ENCODE assay signal across 8 mouse cellular contexts in genomic region chr1:190928370-190929009, GRCm38 (mm10). TPM values are rescaled to one million over a fixed set of nuclear protein-coding genes. Genes with fewer than 3 reads are reported as not detected.
A peak's percentile ranks its signal among the peaks of the same experiment; 100 is the strongest.
DNase-seq lines count a peak whose midpoint lies in the region; ATAC-seq and TF ChIP-seq lines count a peak whose summit lies in the region.

No protein-coding gene starts in this region.

- H3K27me3 ChIP-seq in CH12.LX (replicated peaks), result no peaks in the 10 kb centered on the region
- no peaks in the 10 kb centered on the region for H3K27me3 ChIP-seq in forebrain, embryonic 11.5 days (ENCODE audit: control insufficient read depth, insufficient read depth, low read length)
- no peaks in the 10 kb centered on the region for H3K27me3 ChIP-seq in heart, embryonic 16.5 days (ENCODE audit: control insufficient read depth, insufficient read depth, low read length)
- no peaks in the 10 kb centered on the region; the same call in 1 of the 2 replicates for H3K27me3 ChIP-seq in liver, embryonic 15.5 days
- no peaks in the 10 kb centered on the region for H3K27me3 ChIP-seq in neural tube, embryonic 12.5 days (replicated peaks)

- TF ChIP-seq RAD21 in CH12.LX (IDR thresholded peaks at IDR 0.05; ENCODE audit: low read depth, low read length), result no peak

- peaks cover 3 to 18% of the 10 kb centered on the region in 2 experiments for H3K36me3 ChIP-seq in CH12.LX (replicated peaks in 1 of 2; ENCODE audit: control insufficient read depth in 1 of 2, insufficient read depth in 1 of 2, low read length in 1 of 2)
- H3K36me3 ChIP-seq in forebrain, embryonic 11.5 days (ENCODE audit: control insufficient read depth, insufficient read depth, low read length), result no peaks in the 10 kb centered on the region
- peaks cover 2% of the 10 kb centered on the region; the same call in 1 of the 2 replicates for H3K36me3 ChIP-seq in heart, embryonic 16.5 days (ENCODE audit: control insufficient read depth, insufficient read depth)
- 0 out of 2 replicates have a peak, but pooled peaks cover 5% of the 10 kb centered on the region for H3K36me3 ChIP-seq in liver, embryonic 15.5 days (replicated peaks)
- H3K36me3 ChIP-seq in neural tube, embryonic 12.5 days, result peaks cover 4% of the 10 kb centered on the region

- H3K9ac ChIP-seq in CH12.LX (ENCODE audit: insufficient read depth, low read depth), result peak overlapping the region; percentile 100
- H3K9ac ChIP-seq in forebrain, embryonic 11.5 days (ENCODE audit: low read length), result peak overlapping the region; percentile 93
- H3K9ac ChIP-seq in heart, embryonic 16.5 days (ENCODE audit: low read length), result peak overlapping the region; percentile 95
- peak overlapping the region; percentile 79 for H3K9ac ChIP-seq in liver, embryonic 15.5 days
- peak overlapping the region; percentile 92 for H3K9ac ChIP-seq in neural tube, embryonic 12.5 days

- peaks cover 0 to 21% of the 10 kb centered on the region in 2 experiments; a peak in 3 of 4 replicates for H3K4me1 ChIP-seq in CH12.LX (ENCODE audit: control insufficient read depth in 1 of 2, insufficient read depth in 2 of 2)
- no peaks in the 10 kb centered on the region; the same call in 1 of the 2 replicates for H3K4me1 ChIP-seq in forebrain, embryonic 11.5 days (replicated peaks; ENCODE audit: control insufficient read depth, insufficient read depth, low read length)
- H3K4me1 ChIP-seq in heart, embryonic 16.5 days (ENCODE audit: control insufficient read depth, insufficient read depth, low read length), result peaks cover 11% of the 10 kb centered on the region
- peaks cover 24% of the 10 kb centered on the region for H3K4me1 ChIP-seq in liver, embryonic 15.5 days (replicated peaks)
- peaks cover 12% of the 10 kb centered on the region; the same call in 1 of the 2 replicates for H3K4me1 ChIP-seq in neural tube, embryonic 12.5 days

- peak; percentile 97 for ATAC-seq in forebrain, embryonic 11.5 days (replicated peaks; ENCODE audit: low FRiP score)
- ATAC-seq in heart, embryonic 16.5 days (replicated peaks; ENCODE audit: extremely low read depth, insufficient read depth, low FRiP score), result peak; percentile 96
- ATAC-seq in liver, embryonic 15.5 days (ENCODE audit: insufficient read depth), result peak; percentile 97
- peak; percentile 96 for ATAC-seq in neural tube, embryonic 12.5 days (ENCODE audit: low FRiP score, low read depth)

- H3K79me2 ChIP-seq in CH12.LX (replicated peaks; ENCODE audit: control insufficient read depth, extremely low read depth, insufficient read depth, poor library complexity, severe bottlenecking), result peaks cover 3% of the 10 kb centered on the region; the same call in 1 of the 2 replicates

- in situ Hi-C loops in CH12.LX (cut with MboI; ENCODE audit: low pct_ligation_motif_present, low pct_unique_long_range_greater_than_20kb, low sequenced_read_pairs), result no loop called here

- no peak overlapping the region for H3K4me2 ChIP-seq in CH12.LX (ENCODE audit: insufficient read depth, low read depth, poor library complexity, severe bottlenecking)
- H3K4me2 ChIP-seq in forebrain, embryonic 11.5 days (ENCODE audit: low read depth, low read length, severe bottlenecking), result peak overlapping the region; percentile 79
- peak overlapping the region; percentile 75 for H3K4me2 ChIP-seq in heart, embryonic 16.5 days (ENCODE audit: low read depth, low read length)
- H3K4me2 ChIP-seq in liver, embryonic 15.5 days, result peak overlapping the region; percentile 78
- H3K4me2 ChIP-seq in neural tube, embryonic 12.5 days (replicated peaks), result peak overlapping the region; percentile 75

- under 1% methylated on average over 64 of the region's 79 CpGs for WGBS in forebrain, embryonic 11.5 days
- WGBS in heart, embryonic 16.5 days, result under 1% methylated on average over 62 of the region's 79 CpGs
- under 1% methylated on average over 71 of the region's 79 CpGs for whole genome bisulfite sequencing in liver, embryonic 15.5 days (ENCODE audit: insufficient replicate concordance)
- under 1% methylated on average over 49 of the region's 79 CpGs for WGBS in neural tube, embryonic 12.5 days

- peak; percentile 99 for DNase-seq in CH12.LX (ENCODE audit: extremely low read depth)
- peak; percentile 97 for DNase-seq in c-Kit-positive CD71-positive TER-119-negative erythroid progenitor cells, embryonic 14.5 days (ENCODE audit: low read depth)
- peak; percentile 98 for DNase-seq in forebrain, embryonic 11.5 days (ENCODE audit: low spot score)
- peak; percentile 98 to 99 for DNase-seq in kidney, postnatal 36 days
- DNase-seq in telencephalon, adult 2 months (ENCODE audit: low read depth, low spot score), result peak; percentile 99

- no peak; the same call in 1 of the 2 replicates for TF ChIP-seq EP300 in CH12.LX (IDR thresholded peaks at IDR 0.05; ENCODE audit: low read length)

- no peaks in the 10 kb centered on the region for H3K9me3 ChIP-seq in CH12.LX (replicated peaks; ENCODE audit: low read length)
- no peaks in the 10 kb centered on the region for H3K9me3 ChIP-seq in forebrain, embryonic 11.5 days (ENCODE audit: control insufficient read depth, low read length)
- H3K9me3 ChIP-seq in heart, embryonic 16.5 days (replicated peaks; ENCODE audit: control insufficient read depth, low read length), result no peaks in the 10 kb centered on the region
- no peaks in the 10 kb centered on the region for H3K9me3 ChIP-seq in liver, embryonic 15.5 days (replicated peaks)
- no peaks in the 10 kb centered on the region for H3K9me3 ChIP-seq in neural tube, embryonic 12.5 days

- peak overlapping the region; percentile 77 for H3K27ac ChIP-seq in CH12.LX (ENCODE audit: insufficient read depth, low read depth)
- H3K27ac ChIP-seq in forebrain, embryonic 11.5 days (ENCODE audit: low read depth, low read length), result peak overlapping the region; percentile 97
- H3K27ac ChIP-seq in heart, embryonic 16.5 days (ENCODE audit: low read length), result peak overlapping the region; percentile 99
- peak overlapping the region; percentile 99 for H3K27ac ChIP-seq in liver, embryonic 15.5 days (replicated peaks)
- peak overlapping the region; percentile 99 for H3K27ac ChIP-seq in neural tube, embryonic 12.5 days

- TF ChIP-seq POLR2A in CH12.LX (IDR thresholded peaks at IDR 0.05; ENCODE audit: low read depth, low read length), result peak; percentile 91

- dilution Hi-C loops in CH12.LX (cut with MboI; ENCODE audit: extremely low pct_ligation_motif_present, extremely low pct_unique_long_range_greater_than_20kb, low sequenced_read_pairs), result no loop called here

- no peak for TF ChIP-seq CTCF in CH12.LX (conservative IDR thresholded peaks at IDR 0.05 in 1 of 2, IDR thresholded peaks at IDR 0.05 in 1 of 2; ENCODE audit: low read depth in 2 of 2, low read length in 2 of 2)

- peak overlapping the region; percentile 77 to 95 (median 92) for H3K4me3 ChIP-seq in CH12.LX (replicated peaks in 1 of 3; ENCODE audit: low read depth in 2 of 3, low read length in 2 of 3, poor library complexity in 1 of 3)
- H3K4me3 ChIP-seq in forebrain, embryonic 11.5 days (ENCODE audit: low read depth, low read length), result peak overlapping the region; percentile 70
- H3K4me3 ChIP-seq in heart, embryonic 16.5 days (ENCODE audit: low read length), result peak overlapping the region; percentile 87
- H3K4me3 ChIP-seq in liver, embryonic 15.5 days (replicated peaks), result peak overlapping the region; percentile 87
- H3K4me3 ChIP-seq in neural tube, embryonic 12.5 days, result peak overlapping the region; percentile 73

TF ChIP-seq in CH12.LX, 34 proteins besides CTCF, POLR2A, EP300 and RAD21 (continues in another document):
- peak; percentile 93 for TF ChIP-seq HCFC1 (IDR thresholded peaks at IDR 0.05; ENCODE audit: low read depth, low read length)
- TF ChIP-seq TCF12 (IDR thresholded peaks at IDR 0.05; ENCODE audit: low read depth, low read length), result peak; percentile 86
- peak; percentile 99 for TF ChIP-seq ELF1 (IDR thresholded peaks at IDR 0.05; ENCODE audit: low read depth, low read length)
- no peak for TF ChIP-seq JUN (IDR thresholded peaks at IDR 0.05; ENCODE audit: insufficient read depth, low read depth, low read length)
- TF ChIP-seq ETS1 (conservative IDR thresholded peaks at IDR 0.05; ENCODE audit: low read depth, low read length), result peak; percentile 14; the same call in 1 of the 2 replicates
- peak; percentile 89 for TF ChIP-seq POLR2AphosphoS2 (IDR thresholded peaks at IDR 0.05; ENCODE audit: low read depth, low read length)
- TF ChIP-seq MAZ (IDR thresholded peaks at IDR 0.05; ENCODE audit: low read depth, low read length), result peak; percentile 68; the same call in 1 of the 2 replicates
- TF ChIP-seq RCOR1 (conservative IDR thresholded peaks at IDR 0.05; ENCODE audit: low read depth, low read length), result 0 out of 2 replicates have a peak, but pooled peaks have one; percentile 21
- TF ChIP-seq NRF1 (IDR thresholded peaks at IDR 0.05; ENCODE audit: low read depth, low read length), result peak; percentile 98
- no peak for TF ChIP-seq MAX (IDR thresholded peaks at IDR 0.05; ENCODE audit: low read length)

RNA-seq across cellular contexts. Expression of gene Angel2, which starts 3.6 kb away (rescaled TPM):
- 24.4 and 25.3 TPM in 2 replicates for total RNA-seq in CH12.LX (2012; rRNA removed)
- 49.9 and 53.6 TPM in 2 replicates for total RNA-seq in CH12.LX (2014; rRNA removed)
- 34.2 and 34.8 TPM in 2 replicates for polyA plus RNA-seq in CH12.LX (2012; ENCODE audit: insufficient read length, low read depth)
- 58.3 and 61.5 TPM in 2 replicates for polyA plus RNA-seq in forebrain, embryonic 11.5 days (2014; fragmentation: Nextera tagmentation; extraction: Ambion mirVana)
- 29.5 and 30.1 TPM in 2 replicates for polyA plus RNA-seq in heart, embryonic 16.5 days (2015; fragmentation: Nextera tagmentation; extraction: Ambion mirVana)
- polyA plus RNA-seq in liver, embryonic 15.5 days (2015; fragmentation: Nextera tagmentation; extraction: Ambion mirVana), result 11.3 and 13.4 TPM in 2 replicates
- polyA plus RNA-seq in neural tube, embryonic 12.5 days (2016; fragmentation: Nextera tagmentation; extraction: Ambion mirVana), result 65.3 and 66.0 TPM in 2 replicates

RNA-seq across cellular contexts. Expression of gene Rps6kc1, which starts 16.9 kb away (rescaled TPM):
- total RNA-seq in CH12.LX (2012; rRNA removed) (12.5 and 14.0 TPM in 2 replicates), CH12.LX (2014; rRNA removed) (7.2 and 7.8 TPM in 2 replicates)
- 16.0 and 18.0 TPM in 2 replicates for polyA plus RNA-seq in CH12.LX (2012; ENCODE audit: insufficient read length, low read depth)
- 16.9 and 18.6 TPM in 2 replicates for polyA plus RNA-seq in forebrain, embryonic 11.5 days (2014; fragmentation: Nextera tagmentation; extraction: Ambion mirVana)
- 10.3 TPM in 2 replicates for polyA plus RNA-seq in heart, embryonic 16.5 days (2015; fragmentation: Nextera tagmentation; extraction: Ambion mirVana)
- 3.4 and 3.5 TPM in 2 replicates for polyA plus RNA-seq in liver, embryonic 15.5 days (2015; fragmentation: Nextera tagmentation; extraction: Ambion mirVana)
- polyA plus RNA-seq in neural tube, embryonic 12.5 days (2016; fragmentation: Nextera tagmentation; extraction: Ambion mirVana), result 24.7 and 26.4 TPM in 2 replicates

RNA-seq across cellular contexts. Expression of gene Vash2, which starts 50.6 kb away (rescaled TPM):
- total RNA-seq in CH12.LX (2012; rRNA removed) (0.04 and 0.08 TPM in 2 replicates), CH12.LX (2014; rRNA removed) (0.05 and 0.17 TPM in 2 replicates)
- polyA plus RNA-seq in CH12.LX (2012; ENCODE audit: insufficient read length, low read depth), result 0.16 and 0.25 TPM in 2 replicates
- 53.2 and 54.0 TPM in 2 replicates for polyA plus RNA-seq in forebrain, embryonic 11.5 days (2014; fragmentation: Nextera tagmentation; extraction: Ambion mirVana)
- polyA plus RNA-seq in heart, embryonic 16.5 days (2015; fragmentation: Nextera tagmentation; extraction: Ambion mirVana), result 48.3 and 50.6 TPM in 2 replicates
- 0.88 and 1.2 TPM in 2 replicates for polyA plus RNA-seq in liver, embryonic 15.5 days (2015; fragmentation: Nextera tagmentation; extraction: Ambion mirVana)
- 82.5 and 82.9 TPM in 2 replicates for polyA plus RNA-seq in neural tube, embryonic 12.5 days (2016; fragmentation: Nextera tagmentation; extraction: Ambion mirVana)

Comparison
In these comparisons a context has a peak if more than half of its experiments do, and no peak if none do; other contexts are left out.
1. Peak in every context shown above with its lines: DNase-seq, ATAC-seq, H3K4me3 ChIP-seq and H3K27ac ChIP-seq.
2. RNA of gene Vash2, which starts 50.6 kb away (polyA plus RNA-seq): 82.5 to 82.9 TPM in neural tube, embryonic 12.5 days, 53.2 to 54.0 TPM in forebrain, embryonic 11.5 days and 48.3 to 50.6 TPM in heart, embryonic 16.5 days; 0.88 to 1.2 TPM in liver, embryonic 15.5 days and 0.16 to 0.25 TPM in CH12.LX; every median in the first group is over 10 times any median in the second.